Mouse (Mus musculus): ENCODE measurements around the gene Raver1.

Gene Raver1

GRCm38 (mm10) chr9:21091707-21092320 is at the start of gene Raver1, which contains the start of gene Gm38431:
Raver1 (minus strand) TSS chr9:21092008.
Gm38431 (minus strand) TSS chr9:21091997.
- DNase-seq, result peak; percentile 97 to 98

- no peak for DNase-seq
Observed at GRCm38 (mm10) chr9:21138386-21138785, 46.6 kb upstream of the Raver1 start.

DNA sequence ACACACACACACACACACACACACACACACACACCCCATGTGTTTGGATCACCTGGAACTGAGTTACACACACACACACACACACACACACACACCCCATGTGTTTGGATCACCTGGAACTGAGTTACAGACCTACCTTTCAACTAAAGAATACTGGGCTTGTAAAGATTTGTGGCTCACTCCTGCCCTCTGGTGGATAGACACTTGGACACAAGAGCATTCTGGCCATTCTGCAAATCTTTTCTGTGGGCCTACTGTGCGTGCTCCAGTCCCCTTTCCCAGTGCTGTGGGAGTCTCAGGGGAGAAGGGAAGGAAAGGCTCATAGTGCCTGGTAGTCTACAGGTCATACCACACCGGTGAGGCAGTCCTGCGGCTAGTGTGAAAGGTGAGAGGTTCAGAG is 45.4 kb upstream of the Raver1 start:
- peak; percentile 71 to 83 for DNase-seq

GRCm38 (mm10) chr9:21136401-21136800 is 44.6 kb upstream of the Raver1 start:
- no peak for DNase-seq

- no peak for DNase-seq
Observed at GRCm38 (mm10) chr9:21135941-21136381, 44.2 kb upstream of the Raver1 start.

DNA sequence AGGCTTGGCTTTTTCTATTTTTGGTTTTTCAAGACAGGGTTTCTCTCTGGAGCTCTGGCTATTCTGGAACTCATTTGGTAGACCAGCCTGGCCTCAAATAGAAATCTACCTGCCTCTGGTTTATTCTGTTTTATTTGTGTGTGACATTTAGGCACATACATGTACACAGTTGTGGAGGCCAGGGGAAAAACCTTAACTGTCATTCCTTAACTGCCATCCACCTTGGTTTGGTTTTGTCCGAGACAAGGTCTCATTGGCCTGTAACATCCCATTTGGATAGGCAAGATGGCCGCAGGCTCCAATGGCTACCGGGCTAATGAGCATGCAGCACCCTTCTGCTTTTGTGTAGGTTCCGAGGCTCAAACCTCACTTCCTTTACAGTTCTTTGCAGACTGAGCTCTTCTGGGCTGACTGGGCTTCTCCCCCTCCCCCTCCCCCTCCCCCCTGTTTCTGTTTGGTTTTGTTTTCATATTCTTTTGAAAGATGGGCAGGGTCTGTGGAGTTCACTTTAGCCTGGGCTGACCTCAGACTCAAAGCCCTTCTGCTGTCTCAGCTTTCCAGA is 43.6 kb upstream of the Raver1 start:
- DNase-seq, result no peak

DNA sequence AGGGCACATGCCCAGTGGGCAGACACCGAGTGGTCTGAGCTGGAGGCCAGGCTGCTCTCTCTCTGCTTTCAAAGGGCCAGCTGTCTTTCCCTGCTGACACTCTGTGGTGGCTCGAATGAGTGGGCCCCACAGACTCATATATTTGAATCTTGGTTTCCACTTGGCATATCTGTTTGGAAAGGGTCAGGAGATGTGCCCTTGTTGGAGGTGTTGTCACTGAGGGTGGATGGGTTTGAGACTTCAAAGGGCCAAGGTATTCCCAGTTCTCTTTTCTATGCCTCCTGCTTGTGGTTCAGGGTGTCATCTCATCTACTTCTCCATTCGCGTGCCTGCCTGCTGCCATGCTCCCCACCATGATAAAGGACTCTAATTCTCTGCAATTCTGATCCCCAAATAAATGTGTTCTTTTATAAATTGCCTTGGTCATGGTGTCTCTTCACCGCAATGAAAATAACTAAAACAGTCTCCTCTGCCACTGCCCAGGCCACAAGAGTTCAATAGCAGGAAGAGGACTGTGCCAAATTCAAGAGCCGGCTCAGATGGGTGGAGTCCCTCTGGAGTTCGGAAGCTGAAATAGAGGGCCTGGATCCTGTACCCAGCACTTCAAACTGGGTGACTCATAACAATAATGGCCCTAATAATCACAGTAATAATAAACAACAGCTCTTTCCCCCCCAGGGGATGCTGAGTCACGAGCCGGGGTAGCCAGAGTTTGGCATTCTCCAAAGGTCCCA is 43.0 kb upstream of the Raver1 start:
- no peak for DNase-seq

GRCm38 (mm10) chr9:21133064-21133707 is 41.4 kb upstream of the Raver1 start:
- DNase-seq, result no peak

- peak in 1 of 2 experiments; percentile 29 for DNase-seq
Observed at GRCm38 (mm10) chr9:21132102-21132775, 40.4 kb upstream of the Raver1 start.

- DNase-seq, result peak; percentile 90 to 92
Observed at GRCm38 (mm10) chr9:21131059-21131956, 39.5 kb upstream of the Raver1 start, which contains the start of gene Tyk2. Tyk2 (minus strand) TSS chr9:21131243.

GRCm38 (mm10) chr9:21126259-21126627 is 34.4 kb upstream of the Raver1 start:
- no peak for DNase-seq

DNA sequence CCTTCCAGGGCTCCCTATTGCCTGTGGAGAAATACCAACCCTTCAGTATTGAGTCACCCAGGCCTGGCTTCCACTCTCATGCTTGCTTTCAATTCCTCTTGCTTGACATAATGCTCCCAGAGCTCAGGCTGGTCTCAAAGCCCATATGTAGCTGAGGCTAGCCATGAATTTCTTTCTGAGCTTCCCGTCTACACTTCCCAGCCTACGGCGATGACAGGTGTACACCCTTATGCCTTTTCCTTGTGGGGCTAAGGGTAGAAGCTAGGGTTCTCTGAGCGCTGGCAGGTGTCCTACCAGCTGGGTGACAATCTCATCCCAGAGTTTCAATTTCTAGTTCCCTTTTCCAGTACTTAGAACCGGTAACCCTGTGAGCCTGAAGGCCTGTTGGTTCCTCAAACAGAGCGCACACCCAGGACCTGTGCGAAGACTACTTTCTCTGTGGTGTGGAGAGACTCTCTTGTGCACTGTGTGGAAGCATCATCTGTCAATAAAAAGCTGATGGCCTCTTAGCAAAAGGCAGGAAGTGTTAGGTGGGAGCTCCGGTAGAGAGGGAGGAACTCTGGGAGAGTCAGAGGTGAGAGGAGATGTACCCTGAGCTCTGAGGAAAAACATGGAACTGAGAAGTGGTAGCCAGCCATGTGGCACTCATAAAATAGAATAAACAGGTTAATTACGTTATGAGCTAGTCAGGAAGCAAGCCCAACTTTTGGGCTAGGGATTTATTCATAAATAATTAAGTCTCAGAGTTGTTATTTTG is 33.9 kb upstream of the Raver1 start:
- DNase-seq, result no peak

DNA sequence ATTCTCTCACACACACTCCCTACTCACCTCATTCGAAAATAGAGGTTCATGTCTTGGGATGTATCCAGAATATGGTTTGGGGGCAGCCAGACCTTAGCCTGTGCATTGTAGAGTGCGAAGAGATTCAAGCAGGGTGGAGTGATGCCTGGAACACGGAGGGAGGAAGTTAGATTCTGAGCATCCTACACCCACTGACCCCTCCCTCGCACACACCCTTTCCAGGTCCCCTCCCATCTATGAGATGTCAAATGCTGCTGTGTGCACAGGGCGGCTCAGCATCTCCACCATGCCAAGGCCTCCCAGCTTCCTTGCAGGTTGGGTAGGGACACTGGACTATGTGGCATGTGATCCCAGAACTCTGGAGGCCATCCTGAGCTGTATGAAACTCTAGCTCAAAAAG is 33.0 kb upstream of the Raver1 start:
- no peak for DNase-seq

- DNase-seq, result no peak
Observed at GRCm38 (mm10) chr9:21121483-21121882, 29.7 kb upstream of the Raver1 start.

DNA sequence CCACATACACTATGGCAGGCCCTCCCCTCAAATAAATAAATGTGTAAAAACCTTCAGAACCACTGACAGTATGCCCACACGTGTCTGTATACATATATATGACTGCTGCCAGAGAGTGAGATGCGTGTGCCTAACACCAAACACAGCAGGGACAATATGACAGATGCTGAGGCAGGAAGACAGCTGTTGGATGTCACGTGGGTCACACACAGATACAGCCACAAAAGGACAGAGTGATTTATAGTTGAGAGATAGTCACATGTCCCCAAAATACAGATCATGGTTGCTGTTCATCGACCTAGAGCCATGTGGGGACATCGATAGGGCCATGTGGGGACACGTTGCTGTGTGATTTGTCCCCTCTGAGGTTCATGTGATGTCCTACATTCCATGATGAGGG is 25.3 kb upstream of the Raver1 start:
- DNase-seq, result no peak

GRCm38 (mm10) chr9:21115105-21115504 is 23.3 kb upstream of the Raver1 start:
- no peak for DNase-seq

GRCm38 (mm10) chr9:21114190-21114589 is 22.4 kb upstream of the Raver1 start:
- DNase-seq, result peak; percentile 21 to 32

DNA sequence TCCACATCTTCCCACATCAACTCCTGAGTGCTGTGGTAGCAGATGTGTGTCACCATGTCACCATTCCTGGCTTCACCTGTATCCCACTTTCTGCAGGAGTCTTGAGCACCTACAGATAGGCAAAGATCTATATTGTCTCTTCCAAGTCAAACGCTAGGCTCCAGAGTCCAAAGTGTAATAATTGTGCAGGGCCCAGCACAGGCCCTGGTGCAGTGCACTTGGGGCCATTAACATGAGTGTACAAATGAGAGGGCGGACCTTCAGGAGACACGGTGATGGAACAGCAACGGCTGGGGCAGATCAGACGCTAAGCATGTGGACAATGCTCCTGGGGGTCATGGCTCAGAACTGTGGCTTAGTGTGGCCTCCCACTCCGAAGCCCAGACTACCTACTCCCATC is 21.9 kb upstream of the Raver1 start:
- no peak for DNase-seq

DNA sequence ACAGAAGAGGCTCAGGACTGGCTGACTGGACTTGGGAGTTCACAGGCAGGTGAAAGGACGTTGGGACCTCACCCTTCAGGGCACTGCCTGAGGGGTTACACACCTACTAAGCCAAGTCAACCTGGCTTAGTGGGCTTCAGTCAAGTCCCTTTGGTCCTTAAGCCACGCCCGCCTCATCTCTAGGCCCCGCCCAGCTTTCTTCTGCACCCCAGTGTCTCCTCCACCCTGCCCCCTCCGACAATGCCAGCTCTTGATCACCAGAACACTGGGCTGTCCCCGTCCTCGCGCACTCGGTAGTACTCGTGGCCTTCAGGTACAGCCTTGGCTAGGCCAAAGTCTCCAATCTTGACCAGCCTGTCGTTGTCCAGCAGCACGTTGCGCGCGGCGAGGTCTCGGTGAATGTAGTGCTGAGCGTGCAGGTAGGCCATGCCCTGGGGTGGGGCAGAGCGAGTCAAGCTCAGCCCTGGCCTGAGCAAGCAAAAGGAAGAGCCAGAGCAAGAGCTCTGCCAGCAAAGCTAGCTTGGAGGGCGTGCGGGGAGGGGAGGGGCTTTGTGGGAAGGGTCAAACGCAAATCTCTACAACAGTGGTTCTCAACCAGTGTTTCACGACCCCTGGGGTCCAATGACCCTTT is 15.9 kb upstream of the Raver1 start:
- no peak for DNase-seq

- no peak for DNase-seq
Observed at GRCm38 (mm10) chr9:21105760-21106564, 14.2 kb upstream of the Raver1 start.

All from cerebellum, postnatal 14 days (tissue).